Mouse (Mus musculus): ENCODE results near the gene Gm17949.

DNA sequence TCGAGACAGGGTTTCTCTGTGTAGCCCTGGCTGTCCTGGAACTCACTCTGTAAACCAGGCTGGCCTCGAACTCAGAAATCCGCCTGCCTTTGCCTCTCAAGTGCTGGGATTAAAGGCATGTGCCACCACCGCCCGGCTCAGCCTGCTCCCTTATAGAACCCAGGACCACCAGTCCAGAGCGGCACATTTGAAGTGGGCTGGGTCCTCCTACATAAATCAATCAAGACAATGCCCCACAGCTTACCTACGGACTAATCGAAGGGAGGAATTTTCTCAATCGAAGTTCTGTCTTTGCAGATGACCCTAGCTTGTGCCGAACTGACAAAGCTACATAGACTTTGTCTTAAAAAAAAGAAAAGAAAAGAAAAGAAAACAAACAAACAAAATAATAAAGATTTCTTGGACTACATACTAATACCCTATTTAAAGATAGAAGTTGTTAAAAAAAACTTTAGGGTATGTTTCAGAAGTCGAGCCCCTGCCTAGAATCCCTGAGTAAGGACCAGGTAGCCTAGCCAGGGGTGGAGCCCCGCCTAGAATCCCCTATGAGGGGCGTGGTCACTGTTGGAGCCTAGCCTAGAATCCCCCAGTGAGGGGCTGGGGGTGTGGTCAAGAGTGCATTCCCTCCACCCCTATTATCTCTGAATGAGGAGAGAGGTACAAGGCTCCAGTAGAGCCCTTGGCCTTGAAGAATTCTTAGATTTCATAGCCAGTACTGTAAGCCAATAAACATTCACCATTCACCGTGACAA, 37.1 kb upstream of the Gm17949 start:
- TF ChIP-seq TCF12 (IDR thresholded peaks at IDR 0.05; ENCODE audit: low read depth, low read length): no peak
- no peak for TF ChIP-seq EP300 (IDR thresholded peaks at IDR 0.05; ENCODE audit: low read depth in 1 of 2, low read length in 2 of 2)
- TF ChIP-seq CTCF (IDR thresholded peaks at IDR 0.05 in 2 of 3, conservative IDR thresholded peaks at IDR 0.05 in 1 of 3; ENCODE audit: control insufficient read depth in 1 of 3, insufficient read depth in 1 of 3, low read depth in 2 of 3, low read length in 3 of 3, poor library complexity in 1 of 3, severe bottlenecking in 1 of 3): no peak
- no peak for TF ChIP-seq GATA1 (IDR thresholded peaks at IDR 0.05; ENCODE audit: low read depth, low read length)
- no peak for TF ChIP-seq NRF1 (IDR thresholded peaks at IDR 0.05; ENCODE audit: insufficient read depth, low read depth, low read length, poor library complexity, severe bottlenecking)
- no peak for TF ChIP-seq POLR2A (IDR thresholded peaks at IDR 0.05; ENCODE audit: control insufficient read depth in 1 of 2, insufficient read depth in 1 of 2, low read depth in 1 of 2, low read length in 2 of 2, poor library complexity in 1 of 2)
- TF ChIP-seq RAD21 (IDR thresholded peaks at IDR 0.05; ENCODE audit: low read depth, low read length): no peak
- no peak for TF ChIP-seq ZC3H11A (IDR thresholded peaks at IDR 0.05; ENCODE audit: low read depth, low read length)
- TF ChIP-seq ZKSCAN1 (IDR thresholded peaks at IDR 0.05; ENCODE audit: low read depth, low read length): no peak
- no peak for TF ChIP-seq UBTF (IDR thresholded peaks at IDR 0.05; ENCODE audit: borderline replicate concordance, insufficient read depth, low read depth, low read length)
- no peak for TF ChIP-seq E2F4 (IDR thresholded peaks at IDR 0.05; ENCODE audit: borderline replicate concordance, low read depth, low read length)
- TF ChIP-seq MAX (IDR thresholded peaks at IDR 0.05; ENCODE audit: low read length): no peak
- no peak for TF ChIP-seq MEF2A (IDR thresholded peaks at IDR 0.05; ENCODE audit: extremely low read depth, insufficient replicate concordance, low read depth, low read length, poor library complexity, severe bottlenecking)
- TF ChIP-seq USF1 (IDR thresholded peaks at IDR 0.05; ENCODE audit: low read depth, low read length): no peak
